Mouse (Mus musculus): ENCODE measurements around the gene Manf. TPM values are rescaled to one million over a fixed set of nuclear protein-coding genes. Genes with fewer than 3 reads are reported as not detected.
A peak's percentile ranks its signal among the peaks of the same experiment; 100 is the strongest.

Gene Manf
- polyA plus RNA-seq, 1 experiment from 2014 or later: 192 TPM

DNA sequence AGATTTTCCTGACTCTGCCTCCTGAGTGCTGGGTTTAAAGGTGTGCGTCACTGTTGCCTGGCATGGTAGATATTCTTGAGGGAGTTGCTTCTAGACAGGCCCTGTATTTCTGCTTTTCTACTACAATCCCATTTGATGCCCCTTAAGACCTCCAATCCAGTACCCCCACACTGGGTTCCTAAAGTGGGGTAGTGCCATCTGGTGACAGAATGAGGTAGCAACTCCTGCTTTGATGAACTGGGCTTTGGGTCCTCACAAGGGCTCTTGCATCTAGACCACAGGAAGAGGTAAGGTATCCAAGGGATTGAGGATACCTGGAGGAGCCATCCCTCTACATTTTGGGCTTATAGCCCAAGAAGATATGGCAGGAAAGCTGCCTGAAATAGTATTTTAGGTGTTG is 72.6 kb downstream of the Manf start:
- Histone ChIP-seq H3K27ac (no peak overlapping the region), H3K9me3 (no peaks in the 10 kb centered on the region), H3K9ac (replicated peaks) (no peak overlapping the region), H3K4me2 (replicated peaks) (no peak overlapping the region), H3K4me3 (replicated peaks) (no peak overlapping the region), H3K4me1 (replicated peaks) (peaks cover 13% of the 10 kb centered on the region), H3K27me3 (no peaks in the 10 kb centered on the region), H3K36me3 (no peaks in the 10 kb centered on the region)
- ATAC-seq: no peak
- 86% methylated on average over 1 of the region's 1 CpGs for WGBS

DNA sequence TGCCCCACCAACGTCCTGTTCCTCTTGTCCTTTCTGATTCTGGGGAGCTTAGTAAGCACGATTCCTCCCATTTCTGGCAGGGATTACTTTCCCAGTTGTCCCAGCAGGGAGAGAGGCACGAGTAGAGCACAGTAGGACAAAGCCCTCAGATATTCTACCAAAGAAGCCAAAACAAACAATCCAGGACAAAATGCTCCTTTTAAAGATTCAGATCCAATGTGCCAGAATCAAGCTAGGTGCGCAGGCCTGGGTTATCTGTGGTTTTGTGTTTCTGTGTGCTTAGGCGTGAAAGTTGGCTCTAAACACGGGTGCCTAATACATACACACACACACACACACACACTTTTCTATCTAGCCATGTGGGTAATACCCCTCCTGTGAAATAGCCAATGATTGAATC is 73.6 kb downstream of the Manf start:
- Histone ChIP-seq H3K4me3 (replicated peaks) (no peak overlapping the region), H3K27me3 (no peaks in the 10 kb centered on the region)
- ATAC-seq: no peak

DNA sequence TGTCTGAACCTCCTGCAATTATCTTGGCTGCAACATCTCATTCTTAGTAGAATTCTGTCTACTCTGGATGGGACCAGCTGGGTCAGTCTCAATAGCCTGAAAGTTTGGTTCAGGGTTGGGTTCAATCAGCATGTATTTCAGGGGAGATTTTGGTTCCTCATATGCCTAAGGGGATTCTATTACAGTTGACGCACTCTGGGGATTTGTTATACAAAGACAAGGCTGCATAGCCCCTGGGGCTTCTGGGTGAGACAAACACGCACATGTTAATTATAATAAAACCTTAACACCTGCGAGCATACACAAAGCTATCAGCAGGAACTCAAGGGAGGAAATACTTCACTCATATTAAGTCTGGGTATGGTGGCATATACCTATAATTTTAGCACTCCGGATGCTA is 85.3 kb downstream of the Manf start:
- 88% methylated on average over 4 of the region's 4 CpGs for WGBS
- H3K27me3 ChIP-seq: no peaks in the 10 kb centered on the region
- H3K4me1 ChIP-seq (replicated peaks): no peaks in the 10 kb centered on the region
- H3K9ac ChIP-seq (replicated peaks): no peak overlapping the region
- H3K9me3 ChIP-seq: peaks cover 18% of the 10 kb centered on the region
- no peak overlapping the region for H3K4me2 ChIP-seq (replicated peaks)
- no peak overlapping the region for H3K4me3 ChIP-seq (replicated peaks)
- H3K27ac ChIP-seq: no peak overlapping the region
- no peak for ATAC-seq
- no peaks in the 10 kb centered on the region for H3K36me3 ChIP-seq

More for the DNA sequence above, 73.6 kb downstream of the Manf start:
- Histone ChIP-seq H3K9me3 (no peaks in the 10 kb centered on the region), H3K4me1 (replicated peaks) (peaks cover 12% of the 10 kb centered on the region), H3K9ac (replicated peaks) (no peak overlapping the region), H3K4me2 (replicated peaks) (no peak overlapping the region), H3K36me3 (no peaks in the 10 kb centered on the region), H3K27ac (no peak overlapping the region)
- 78% methylated on average over 6 of the region's 6 CpGs for WGBS

DNA sequence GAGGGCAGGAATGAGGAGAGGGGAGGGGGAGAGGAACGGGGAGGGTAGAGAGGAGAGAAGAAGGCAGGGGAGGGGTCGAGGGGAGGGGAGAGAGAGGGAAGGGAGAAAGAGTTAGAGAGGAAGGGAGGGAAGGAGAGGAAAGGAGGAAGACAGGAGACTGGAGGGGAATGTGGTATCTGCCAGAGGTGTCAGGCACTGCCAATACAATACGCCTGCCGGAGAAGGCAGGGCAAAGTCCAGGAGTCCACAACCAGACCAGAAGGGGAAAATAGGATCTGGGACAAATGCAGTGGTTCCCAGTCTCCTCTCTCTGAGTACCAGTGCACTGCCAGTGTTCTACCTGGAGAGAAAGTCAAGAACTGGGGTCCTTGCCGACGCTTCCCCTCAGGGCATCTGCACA is 100.9 kb downstream of the Manf start:
- ATAC-seq: no peak
- no peak overlapping the region for H3K27ac ChIP-seq
- H3K9me3 ChIP-seq: no peaks in the 10 kb centered on the region
- H3K4me3 ChIP-seq (replicated peaks): no peak overlapping the region
- H3K4me1 ChIP-seq (replicated peaks): peaks cover 24% of the 10 kb centered on the region
- 77% methylated on average over 6 of the region's 6 CpGs for WGBS
- H3K4me2 ChIP-seq (replicated peaks): no peak overlapping the region
- H3K9ac ChIP-seq (replicated peaks): no peak overlapping the region
- H3K36me3 ChIP-seq: no peaks in the 10 kb centered on the region
- no peaks in the 10 kb centered on the region for H3K27me3 ChIP-seq

DNA sequence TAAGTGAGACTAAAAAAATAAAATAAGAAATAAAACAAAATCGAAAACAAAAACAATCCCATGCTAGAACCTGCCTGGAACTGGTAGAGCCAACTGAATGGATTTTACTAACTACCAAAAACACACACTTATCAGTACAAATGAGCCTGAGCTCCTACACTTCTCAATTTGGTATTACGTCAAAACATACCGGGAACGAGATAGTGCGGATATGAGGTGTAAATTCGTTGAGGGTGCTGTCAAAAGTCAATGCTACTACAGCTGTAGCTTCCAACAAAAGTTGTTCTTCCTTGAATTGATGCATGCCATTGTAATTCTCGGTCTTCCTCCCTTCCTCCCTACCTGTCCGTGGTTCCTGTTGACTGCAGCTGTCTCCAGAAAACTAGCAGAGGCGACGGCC is 102.4 kb downstream of the Manf start:
- Histone ChIP-seq H3K36me3 (no peaks in the 10 kb centered on the region), H3K4me1 (replicated peaks) (peaks cover 24% of the 10 kb centered on the region), H3K27me3 (no peaks in the 10 kb centered on the region), H3K4me2 (replicated peaks) (peak overlapping the region; percentile 88), H3K9me3 (no peaks in the 10 kb centered on the region), H3K4me3 (replicated peaks) (peak overlapping the region; percentile 92), H3K9ac (replicated peaks) (peak overlapping the region; percentile 98), H3K27ac (peak overlapping the region; percentile 87; the same call in 1 of the 2 replicates)
- ATAC-seq: no peak; the same call in 1 of the 2 replicates
- WGBS: 20% methylated on average over 10 of the region's 10 CpGs

DNA sequence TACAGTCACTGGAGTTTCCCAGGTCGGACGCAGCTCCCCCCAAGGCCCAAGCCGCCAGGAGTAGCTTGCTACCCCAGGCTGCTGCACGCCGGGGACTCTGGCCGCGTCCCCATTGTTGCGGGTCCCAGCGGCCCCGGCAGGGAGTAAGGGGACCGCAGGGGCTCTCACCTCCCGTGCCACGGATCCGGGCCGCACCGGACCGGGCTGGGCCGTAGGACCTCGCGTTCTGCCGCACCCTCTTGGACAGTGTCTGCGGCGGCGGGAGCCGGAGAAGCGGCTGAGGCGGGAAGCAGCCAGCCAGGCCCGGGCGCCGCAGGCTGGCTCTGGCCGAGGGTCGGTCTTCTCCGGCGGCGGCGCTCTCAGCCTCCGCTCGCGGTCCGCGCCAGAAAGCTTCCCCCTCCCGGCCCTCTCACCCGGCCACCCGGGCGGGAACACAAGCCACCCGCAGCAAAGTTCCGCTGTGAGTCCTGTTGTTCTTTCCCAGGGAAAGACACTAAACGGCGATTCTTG is 102.9 kb downstream of the Manf start, which contains the start of gene Rad54l2:
TSS of gene Rad54l2 (minus strand) at position 383 of the 510 bp plus-strand sequence.
- Histone ChIP-seq H3K4me1 (replicated peaks) (peaks cover 24% of the 10 kb centered on the region), H3K9ac (replicated peaks) (peak within 1 kb of the TSS; percentile 98), H3K4me2 (replicated peaks) (peak within 1 kb of the TSS; percentile 88), H3K27ac (peak within 1 kb of the TSS; percentile 87), H3K9me3 (no peaks in the 10 kb centered on the region), H3K36me3 (no peaks in the 10 kb centered on the region), H3K27me3 (no peaks in the 10 kb centered on the region), H3K4me3 (replicated peaks) (peak within 1 kb of the TSS; percentile 92)
- WGBS: under 1% methylated on average over 49 of the region's 49 CpGs
- ATAC-seq: peak; percentile 94

Other genes with a start within 250 kb of the Manf start
- gene Grm2, start 235.9 kb downstream of the Manf start, polyA plus RNA-seq (2015; fragmentation: Nextera tagmentation; extraction: Ambion mirVana): 7.7 and 9.6 TPM in 2 replicates
- gene Tex264, start 206.1 kb downstream of the Manf start, polyA plus RNA-seq (2015; fragmentation: Nextera tagmentation; extraction: Ambion mirVana): 36.8 and 36.9 TPM in 2 replicates
- 8.6 and 10.5 TPM in 2 replicates for gene Rad54l2, start 102.8 kb downstream of the Manf start, polyA plus RNA-seq (2015; fragmentation: Nextera tagmentation; extraction: Ambion mirVana)
- 19.7 and 22.0 TPM in 2 replicates for gene Dcaf1, start 70.1 kb downstream of the Manf start, polyA plus RNA-seq (2015; fragmentation: Nextera tagmentation; extraction: Ambion mirVana)
- gene Rbm15b, start 4.6 kb downstream of the Manf start, polyA plus RNA-seq (2015; fragmentation: Nextera tagmentation; extraction: Ambion mirVana): 15.9 and 18.9 TPM in 2 replicates